Mouse (Mus musculus): ENCODE measurements around the gene Ccdc40.
"Not testable (repeated sequence)": the region's sequence is repeated elsewhere in the genome, so short reads cannot be mapped to it uniquely, and the experiment has no call there.

Gene Ccdc40

DNA sequence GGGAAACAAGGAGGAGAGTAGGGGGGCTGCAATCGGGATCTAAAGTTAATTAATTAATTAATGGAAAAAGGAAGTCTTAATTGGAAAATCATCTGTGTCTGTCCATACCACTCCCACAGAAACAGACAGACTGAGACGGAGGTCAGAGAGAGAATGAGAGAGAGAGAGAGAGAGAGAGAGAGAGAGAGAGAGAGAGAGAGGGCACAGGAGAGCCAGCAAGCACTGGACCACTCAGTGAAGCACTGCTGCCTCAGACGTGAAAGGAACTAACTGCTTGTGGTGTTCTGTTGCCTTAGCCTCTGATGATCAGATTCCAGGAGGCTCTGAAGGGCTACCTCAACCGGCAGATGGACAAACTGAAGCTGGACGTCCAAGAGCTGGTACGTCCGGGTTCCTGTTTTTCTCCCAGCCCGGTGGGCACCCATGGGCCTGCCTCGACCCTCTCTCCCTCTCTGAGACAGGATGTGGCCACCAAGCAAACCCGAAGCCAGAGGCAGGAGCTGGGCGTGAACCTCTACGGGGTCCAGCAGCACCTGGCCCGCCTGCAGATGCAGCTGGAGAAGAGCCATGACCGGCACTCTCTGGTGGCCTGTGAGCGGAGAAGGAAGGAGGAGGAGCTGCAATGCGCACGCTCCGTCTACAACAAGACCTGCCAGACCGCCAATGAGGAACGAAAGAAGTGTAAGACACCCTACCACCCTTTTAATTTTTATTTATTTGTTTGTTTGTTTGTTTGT is 9.4 kb downstream of the Ccdc40 start:
- peak; percentile 48 to 62 for DNase-seq

DNA sequence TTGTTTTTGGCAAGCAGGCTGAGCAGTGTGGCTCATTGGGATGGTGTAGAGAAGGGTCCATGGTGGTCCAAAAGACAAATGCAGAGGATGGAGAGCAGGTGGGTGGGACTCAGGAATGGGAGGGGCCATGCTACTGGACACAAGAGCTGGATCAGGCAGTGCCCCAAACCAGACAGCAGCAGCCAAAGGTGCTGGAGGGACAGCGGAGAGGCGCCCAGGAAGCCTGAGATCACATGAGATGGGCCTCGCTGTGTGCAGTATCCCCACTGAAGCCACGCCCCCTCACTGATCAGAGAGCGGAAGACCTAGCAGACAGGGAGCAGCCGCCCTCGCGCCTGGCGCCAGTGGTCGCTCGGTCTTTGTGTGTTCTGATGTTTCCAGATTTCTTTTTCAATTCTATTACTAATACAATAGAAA is 9.9 kb downstream of the Ccdc40 start:
- DNase-seq = peak; percentile 71 to 80

DNA sequence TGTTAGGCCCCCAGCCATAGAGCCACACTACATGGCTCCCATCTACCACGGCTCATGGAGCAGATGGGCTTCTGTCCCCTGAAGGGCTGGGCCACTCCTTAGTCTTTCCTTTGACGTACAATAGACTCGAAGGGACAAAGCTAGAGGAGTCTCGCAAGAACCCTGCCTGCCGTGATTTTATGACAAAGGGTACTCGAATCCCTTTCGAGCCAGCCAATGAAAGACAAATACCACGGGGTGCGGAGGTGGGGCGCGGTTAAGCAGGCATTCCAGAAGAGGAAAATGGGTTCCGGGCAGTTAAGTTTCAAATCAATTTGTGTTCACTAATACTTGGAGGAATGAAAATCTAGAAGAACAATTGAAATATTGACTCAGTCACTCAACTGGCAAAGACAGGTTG is 11.1 kb downstream of the Ccdc40 start:
- DNase-seq = peak in 1 of 2 experiments; percentile 35

DNA sequence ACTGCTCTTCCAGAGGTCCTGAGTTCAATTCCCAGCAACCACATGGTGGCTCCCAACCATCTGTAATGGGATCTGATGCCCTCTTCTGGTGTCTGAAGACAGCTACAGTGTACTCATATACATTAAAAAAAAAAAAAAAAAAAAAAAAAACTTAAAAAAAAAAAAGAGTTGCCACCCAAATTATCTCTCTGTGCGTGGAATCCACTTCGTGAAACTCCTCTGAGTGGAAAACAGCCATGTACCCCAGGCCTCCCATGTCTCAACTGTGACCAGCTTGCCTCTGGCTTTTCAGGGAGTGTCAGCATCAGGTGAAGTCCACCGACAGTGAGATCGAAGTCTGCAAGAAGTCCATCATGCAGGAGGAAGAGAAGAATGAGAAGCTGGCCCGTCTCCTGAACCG is 17.2 kb downstream of the Ccdc40 start:
- not testable (repeated sequence) for DNase-seq

DNA sequence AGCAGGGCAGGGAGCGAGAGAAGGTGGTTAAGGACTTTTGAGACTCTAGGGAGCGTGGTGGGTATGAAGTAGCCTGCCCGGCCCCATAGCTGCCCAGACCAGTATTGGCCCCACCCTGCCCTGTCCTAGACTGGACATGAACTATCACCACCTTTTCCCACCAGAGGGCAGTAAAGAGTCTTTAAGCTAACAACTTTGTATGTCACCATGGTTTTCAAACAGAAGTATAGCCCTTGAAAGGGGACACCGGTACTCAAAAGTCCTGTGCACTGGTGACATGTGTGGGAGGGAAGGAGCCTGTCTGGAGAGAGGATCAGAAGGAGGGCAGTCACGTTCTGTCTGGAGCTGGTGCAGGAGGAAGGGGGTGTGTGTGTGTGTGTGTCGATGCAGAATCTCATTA is 20.6 kb downstream of the Ccdc40 start:
- DNase-seq = peak; percentile 63 to 77

DNA sequence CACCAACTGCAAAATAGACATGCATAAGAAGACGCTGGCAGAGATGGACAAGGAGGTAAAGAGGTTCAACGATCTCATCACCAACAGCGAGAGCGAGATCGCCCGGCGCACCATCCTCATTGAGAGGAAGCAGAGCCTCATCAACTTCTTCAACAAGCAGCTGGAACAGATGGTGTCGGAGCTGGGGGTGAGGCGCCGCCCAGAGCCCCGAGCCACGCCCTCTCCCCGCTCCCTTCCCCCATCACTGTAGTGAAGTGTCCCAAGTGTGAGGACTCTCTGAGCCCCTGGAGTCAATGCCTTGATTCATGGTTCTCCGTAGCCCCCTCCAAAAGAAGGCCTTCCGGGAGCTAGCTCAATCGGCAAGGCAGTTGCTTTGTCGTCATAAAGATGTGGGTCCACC is 22.6 kb downstream of the Ccdc40 start:
- peak; percentile 47 to 49 for DNase-seq

DNA sequence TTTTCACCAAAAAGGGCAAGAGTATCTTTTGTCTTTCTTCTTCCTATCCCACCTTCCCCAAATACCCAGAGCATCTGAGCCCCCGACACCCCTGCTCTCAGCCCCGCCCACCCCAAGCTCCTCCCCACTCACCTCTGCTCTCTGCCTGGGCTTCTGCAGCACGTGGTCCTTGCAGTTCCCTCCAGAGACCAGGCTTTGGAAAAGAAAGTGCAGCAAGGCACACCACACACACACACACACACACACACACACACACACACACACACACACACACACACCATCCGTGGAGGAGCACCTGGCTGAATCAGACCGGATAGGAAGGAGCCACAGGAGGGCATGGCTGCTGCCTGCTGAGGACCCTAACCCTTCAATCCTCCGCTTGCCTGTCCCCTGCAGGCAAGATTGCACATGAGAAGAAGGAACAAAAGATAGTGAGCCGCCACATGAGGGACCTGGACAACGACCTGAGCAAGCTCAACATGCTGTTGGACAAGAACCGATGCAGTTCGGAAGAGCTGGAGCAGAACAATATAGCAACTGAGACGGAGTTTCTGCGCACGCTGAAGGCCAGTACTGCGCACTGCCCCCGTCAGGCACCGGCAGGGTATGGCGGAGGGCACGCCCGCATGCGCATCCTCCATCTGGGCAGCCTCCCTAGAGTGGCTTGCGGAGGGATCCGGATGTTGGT is 24.6 kb downstream of the Ccdc40 start:
- DNase-seq = peak; percentile 70 to 81

DNA sequence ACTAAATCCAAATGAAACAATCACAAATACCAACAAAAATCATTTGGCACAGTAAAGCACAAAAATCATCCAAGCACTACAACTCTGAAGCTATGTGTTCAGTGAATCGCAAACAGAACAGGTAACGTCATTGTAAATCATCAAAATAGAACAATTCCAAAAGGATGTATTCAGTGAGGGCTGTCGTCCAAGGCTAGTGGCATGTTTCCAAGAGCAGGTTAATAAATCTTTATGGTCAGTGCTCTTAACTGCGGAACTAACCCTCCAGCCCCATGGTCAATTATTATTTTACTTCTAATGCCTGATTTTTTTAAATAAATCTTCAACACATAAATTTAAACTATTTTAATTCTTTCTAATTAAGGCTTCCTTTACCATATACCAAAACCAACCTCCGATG is 28.2 kb downstream of the Ccdc40 start:
- not testable (repeated sequence) for DNase-seq

DNA sequence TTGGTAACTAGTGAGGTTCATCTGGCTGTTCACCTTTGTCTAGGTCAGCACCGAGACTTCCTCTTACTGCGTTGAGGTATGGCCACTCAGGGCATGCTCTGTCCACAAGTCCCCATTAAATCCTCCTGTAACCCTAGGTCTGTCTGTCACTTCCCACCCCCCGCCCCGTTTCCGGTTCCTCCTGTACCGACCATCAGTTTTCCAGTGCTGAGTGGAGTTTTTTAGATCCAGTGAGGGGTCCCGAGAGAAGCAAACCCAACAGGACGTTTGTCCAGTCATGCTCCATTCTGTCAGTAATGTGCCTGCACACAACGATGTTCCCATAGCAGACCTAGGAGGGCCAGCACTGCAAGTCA is 29.8 kb downstream of the Ccdc40 start:
- no peak for DNase-seq

DNA sequence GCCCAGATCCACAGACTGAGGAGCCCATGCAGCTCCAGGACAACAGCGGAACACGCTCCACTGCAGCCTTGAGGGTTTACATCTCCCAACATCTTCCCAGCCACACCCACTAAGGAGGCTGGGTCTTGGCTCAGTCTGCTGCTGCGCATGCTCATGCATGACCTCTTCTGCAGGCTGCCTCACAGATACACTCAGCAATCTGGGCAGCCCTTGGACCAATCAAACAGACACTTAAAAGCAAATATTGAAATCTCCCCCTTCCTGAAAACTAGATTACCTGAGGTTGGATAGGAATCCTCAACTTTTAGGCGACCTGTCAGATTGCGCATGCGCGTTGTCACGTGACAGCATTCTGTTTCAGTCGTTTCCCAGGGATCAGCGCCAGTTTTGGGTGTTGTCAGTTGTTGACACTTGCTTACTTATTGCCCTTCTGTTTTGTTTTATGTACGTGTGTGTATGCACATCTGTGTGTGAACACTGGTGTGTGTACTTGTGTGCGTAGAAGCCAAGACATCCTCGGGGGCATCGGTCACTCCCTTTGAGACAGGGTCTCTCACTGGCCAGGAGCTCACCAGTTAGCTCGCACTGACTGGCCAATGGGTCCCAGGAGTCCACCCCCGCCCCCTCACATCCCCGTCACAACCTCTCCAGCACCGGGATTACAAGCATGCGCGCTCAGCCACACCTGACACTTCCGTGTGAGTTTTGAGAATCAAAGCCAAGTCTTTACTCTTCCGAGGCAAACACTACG is 30.4 kb downstream of the Ccdc40 start:
- DNase-seq = peak; percentile 76 to 85

DNA sequence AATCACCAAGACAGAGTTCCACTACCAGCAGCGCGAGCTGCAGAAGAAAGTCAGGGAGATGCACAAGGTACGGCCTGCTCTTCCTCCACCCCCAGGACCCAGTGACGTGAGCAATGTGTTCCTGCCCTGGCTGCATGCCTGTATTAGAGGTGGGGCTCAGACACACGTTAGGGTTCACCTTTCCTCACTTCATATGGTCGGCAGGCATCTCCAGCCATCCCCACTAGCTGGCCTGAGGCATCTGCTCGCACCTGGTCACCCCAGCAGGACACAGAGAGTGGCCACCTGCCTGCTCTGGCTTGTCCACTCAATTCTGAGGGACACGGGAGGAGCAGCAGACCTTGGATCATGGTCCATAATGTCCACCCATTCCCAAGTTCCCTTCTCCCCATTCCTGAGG is 31.6 kb downstream of the Ccdc40 start:
- DNase-seq = no peak

DNA sequence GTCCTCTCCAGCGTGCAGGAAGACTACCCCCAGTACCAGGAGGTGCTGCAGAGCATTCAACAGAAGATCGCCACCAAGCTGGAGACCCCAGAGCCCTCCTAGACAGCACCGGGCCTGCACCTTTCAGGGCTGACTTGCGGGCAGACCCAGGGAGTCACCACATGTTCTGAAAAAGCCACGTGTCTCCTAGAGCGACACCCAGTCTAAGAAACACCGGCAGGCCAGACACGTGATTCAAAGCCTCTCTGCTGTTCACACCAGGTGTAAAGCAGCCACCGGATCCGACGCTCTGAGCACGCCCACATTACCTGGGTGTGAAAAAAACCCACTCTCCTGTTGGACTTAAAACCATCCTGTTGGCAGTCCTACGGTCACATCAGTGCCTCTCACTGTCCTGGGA is 36.0 kb downstream of the Ccdc40 start:
- DNase-seq = no peak

DNA sequence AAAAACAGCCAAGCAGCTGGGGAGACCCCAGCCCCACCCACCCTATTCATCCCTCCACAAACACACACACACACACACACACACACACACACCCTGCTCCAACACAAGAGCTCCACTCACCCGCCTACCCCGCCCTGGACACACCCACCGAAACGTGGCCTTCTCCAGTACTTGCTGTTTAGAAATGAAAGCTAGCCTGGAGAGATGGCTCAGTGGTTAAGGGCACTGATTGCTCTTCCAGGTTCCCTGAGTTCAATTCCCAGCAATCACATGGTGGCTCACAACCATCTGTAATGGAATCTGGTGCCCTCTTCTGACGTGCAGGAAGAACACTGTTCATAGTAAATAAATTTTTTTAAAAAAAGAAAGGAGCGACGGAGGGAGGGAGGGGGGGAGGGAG is 37.4 kb downstream of the Ccdc40 start:
- no peak for DNase-seq

DNA sequence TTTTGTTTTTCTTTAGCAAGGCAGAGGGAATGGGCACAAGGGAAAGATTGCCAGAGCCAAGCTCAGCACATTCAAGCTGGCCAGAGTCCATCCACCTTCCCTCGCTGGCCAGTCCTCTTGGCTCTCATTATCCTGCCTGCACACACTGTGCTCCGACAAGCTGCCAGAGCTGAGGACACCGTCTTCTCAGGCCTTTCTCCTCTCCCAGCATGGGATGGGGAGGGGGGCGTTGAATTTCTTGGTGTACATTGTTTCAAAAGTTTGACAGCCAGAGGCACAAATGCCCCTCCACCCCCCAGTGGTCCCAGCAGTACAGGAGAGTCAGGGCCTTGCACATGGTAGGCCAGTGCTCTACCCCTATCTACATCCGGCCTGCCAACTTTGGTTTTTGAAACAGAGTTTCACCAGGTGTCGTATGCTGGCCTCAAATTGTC is 38.9 kb downstream of the Ccdc40 start:
- peak; percentile 36 to 63 for DNase-seq

DNA sequence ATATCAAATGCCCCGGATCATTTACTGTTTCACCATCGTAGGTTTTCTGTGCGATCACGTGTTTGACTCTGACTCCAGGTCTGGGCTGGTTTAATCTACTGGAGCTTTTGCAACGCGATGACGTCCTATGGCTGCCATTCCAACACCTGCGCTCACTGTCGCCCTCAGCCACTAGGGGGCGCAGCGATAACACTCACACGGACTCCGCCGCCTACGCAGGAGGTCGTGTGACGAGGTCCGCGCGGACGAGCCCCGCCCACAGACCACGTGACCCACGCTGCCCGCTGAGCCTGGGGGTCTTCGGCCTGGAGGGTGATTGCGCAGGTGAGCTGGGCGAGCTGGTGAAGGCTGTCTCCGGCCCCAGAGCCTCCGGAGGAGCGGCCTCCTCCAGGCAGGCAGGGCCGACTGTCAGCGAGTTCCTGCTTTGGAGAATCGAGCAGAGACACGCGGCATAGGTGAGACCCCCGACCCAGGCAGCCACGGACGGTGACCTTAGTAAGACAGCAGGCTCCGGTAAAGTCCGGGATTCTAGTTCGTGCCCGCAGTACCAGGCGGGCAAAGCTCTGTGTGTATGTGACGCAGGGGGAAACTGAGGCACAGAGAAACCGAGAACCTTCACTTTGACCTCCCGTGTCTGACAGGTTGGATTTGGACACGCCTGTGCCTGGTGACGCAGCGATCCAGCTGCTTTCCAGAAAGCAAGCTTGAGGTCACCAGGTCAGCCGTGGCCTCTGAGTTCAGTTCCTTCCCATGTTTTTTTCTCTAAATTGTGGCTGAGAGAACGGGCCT is 39.6 kb downstream of the Ccdc40 start, which contains the start of gene Gaa:
TSS of gene Gaa (plus strand) at position 120 of the 789 bp plus-strand sequence.
- peak; percentile 97 for DNase-seq

DNA sequence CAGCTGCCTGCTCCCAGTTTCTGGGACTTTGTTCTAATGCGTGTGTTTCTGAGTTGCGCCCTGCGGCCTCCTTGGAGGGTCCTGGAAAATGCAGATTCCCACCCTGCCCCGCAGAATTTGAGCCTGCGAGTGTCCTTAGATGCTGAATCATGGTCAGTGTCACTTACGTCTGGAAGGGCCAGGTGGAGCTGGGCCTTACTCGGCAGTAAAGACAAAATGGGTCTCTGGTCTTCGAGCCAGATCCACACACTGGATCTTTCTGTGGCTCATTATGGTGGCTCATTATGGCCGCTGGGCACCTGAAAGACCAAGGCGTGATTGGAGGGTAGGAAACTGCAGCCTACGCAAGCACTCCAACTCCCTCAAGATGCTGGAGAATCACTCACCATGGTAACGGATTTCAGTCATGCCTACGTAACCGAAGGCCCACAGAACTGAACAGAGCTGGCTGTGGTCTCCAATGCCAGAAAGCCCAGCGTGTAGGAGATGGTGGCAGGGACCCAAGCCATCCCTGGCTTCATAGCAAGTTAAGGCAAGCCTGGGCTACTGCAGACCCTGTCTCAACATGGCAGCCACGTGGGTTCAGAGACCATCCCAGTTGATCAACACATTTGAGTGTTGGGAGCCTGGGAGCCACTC is 40.3 kb downstream of the Ccdc40 start:
- no peak for DNase-seq

DNA sequence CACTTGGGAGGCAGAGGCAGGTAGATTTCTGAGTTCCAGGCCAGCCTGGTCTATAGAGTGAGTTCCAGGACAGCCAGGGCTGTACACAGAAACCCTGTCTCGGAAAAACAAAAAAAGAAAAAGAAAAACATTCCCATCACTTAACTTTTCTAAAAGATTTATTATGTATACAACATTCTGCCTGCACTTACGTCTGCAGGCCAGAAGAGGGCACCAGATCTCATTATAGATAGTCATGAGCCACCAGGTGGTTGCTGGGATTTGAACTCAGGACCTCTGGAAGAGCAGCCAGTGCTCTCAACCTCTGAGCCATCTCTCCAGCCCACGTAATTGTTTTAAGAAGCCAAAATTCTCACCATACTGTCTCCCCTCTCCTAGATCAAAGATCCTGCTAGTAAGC is 44.1 kb downstream of the Ccdc40 start:
- not testable (repeated sequence) for DNase-seq

DNA sequence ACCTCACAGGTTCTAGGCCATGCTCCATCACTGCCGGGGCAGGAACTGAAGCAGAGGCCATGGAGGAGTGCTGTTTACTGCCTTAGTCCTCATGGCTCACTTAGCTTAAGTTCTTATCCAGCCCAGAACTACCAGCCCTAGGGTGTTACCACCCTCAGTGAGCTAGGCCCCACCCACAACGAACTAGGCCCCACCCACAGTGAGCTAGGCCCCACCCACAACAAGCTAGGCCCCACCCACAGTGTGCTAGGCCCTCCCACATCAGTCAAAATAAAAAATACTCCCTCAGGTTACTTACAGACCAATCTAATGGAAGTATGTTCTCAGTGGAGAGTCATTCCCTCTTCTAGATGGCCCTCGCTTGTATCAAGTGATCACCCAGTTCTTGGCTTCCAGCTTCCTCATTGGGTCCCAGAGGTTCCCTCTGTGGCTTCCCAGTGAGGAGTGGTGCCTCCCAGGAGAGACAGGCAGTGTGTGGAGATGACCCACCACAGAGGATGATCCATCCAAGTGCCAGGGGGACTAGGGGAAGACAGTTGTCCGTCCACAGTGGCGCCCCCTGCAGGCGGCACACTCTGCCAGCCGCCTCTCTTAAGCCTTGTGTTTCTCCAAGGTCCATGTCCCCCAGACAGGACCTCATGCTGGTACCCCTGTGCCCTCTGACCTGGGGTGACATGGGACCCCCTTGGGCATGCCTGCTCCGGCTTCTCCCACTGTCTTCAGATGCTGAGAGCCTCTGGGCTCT is 45.0 kb downstream of the Ccdc40 start:
- peak; percentile 30 to 35 for DNase-seq

DNA sequence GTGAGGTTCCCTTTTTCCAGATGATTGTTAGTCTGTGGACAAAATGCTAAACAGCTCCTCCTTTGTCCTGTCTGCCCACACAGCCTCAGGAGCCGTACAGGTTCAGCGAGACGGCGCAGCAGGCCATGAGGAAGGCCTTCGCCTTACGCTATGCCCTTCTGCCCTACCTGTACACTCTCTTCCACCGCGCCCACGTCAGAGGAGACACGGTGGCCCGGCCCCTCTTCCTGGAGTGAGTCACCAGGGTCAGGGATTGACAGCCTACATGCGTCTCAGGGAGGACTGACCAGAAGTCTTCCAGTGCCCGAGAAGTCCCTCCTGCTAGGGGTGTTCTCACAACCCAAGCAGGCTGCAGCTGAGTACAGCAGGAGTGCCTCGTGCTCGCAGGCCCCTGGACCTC is 52.7 kb downstream of the Ccdc40 start:
- no peak for DNase-seq

DNA sequence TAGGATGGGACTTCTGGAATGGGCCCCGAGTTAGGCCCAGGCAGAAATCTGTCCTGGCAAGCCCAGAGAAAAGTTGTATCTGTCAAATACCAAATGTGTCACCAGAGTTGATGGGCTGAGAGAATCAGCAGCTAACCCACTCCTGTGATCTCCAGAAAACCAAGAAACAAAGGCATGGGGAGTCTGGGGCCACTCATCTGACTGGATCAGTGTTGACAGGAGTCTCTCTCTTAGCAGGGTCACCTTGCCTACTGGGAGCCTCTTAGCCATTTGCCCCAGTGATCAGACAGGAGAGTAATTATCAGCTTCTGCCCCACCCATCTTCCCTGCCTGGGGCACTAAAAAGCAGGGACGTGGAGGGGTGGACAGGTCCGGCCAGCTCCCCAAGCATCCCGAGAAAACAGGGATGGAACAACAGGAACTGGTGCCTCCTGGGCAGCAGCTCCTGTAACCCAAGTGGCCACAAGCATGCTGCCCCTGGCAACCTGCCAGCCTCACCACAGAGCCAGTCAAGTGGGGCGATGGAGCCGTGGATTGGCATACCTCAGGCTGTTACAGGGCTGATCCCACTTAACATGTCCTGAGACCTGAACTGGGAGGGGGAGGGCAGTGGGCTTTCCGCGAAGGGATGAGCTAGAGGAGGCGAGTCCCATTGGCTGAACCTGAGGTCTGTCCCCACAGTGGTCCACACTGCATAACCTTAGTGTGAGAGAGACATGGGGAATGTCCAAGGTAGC is 57.6 kb downstream of the Ccdc40 start:
- peak; percentile 47 to 65 for DNase-seq

Data from kidney, postnatal 4 days (tissue).